Mouse (Mus musculus): Measurements from ENCODE around the gene Arel1.

DNA sequence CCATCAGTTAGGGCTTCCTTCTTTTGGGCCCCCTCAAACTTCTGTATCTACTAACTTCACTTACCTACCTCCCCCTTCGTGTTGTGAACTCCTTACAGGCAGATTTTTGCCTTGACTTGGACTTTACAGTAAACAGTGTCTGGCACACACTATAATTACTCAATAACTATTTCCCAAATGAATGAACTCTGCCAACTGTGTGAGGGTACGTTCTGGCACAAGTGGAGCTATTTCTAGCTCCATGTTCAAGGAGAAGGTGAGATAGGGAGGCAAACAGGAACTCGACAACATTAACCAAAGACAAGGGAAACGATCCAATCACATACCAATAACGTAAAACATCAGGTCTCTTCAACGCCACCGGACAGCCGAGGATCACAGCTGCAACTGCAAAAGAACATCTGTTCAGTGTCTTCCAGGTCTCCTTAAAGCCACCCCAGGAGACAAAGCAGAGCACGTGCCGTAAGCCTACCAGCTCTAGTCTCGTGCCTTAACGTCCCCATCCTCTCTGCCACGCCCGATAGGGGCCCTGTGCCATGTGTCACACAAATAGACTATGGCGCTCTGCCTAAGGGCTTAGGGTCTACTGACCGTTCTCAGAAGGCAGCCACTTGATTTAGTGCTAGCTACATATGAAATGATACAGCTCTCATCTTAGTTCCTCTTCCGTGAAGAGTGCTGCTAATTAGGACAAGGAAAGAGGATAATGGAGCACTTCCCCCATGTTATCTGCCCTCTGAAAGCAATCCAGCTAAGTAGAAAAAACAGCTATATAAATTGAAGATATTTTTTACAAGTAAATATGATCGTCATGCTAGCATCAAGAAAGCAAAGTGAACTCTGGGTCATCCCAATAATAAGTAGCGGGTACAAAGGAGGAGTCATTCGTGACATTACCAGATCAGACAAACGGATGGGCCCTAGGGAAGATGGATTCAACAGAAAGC, 27.4 kb downstream of the Arel1 start:
- no peak for TF ChIP-seq CTCF (IDR thresholded peaks at IDR 0.05; ENCODE audit: low read depth, low read length)
- no peak for TF ChIP-seq EP300 (IDR thresholded peaks at IDR 0.05; ENCODE audit: insufficient read depth, low read depth, low read length)
- no peak for TF ChIP-seq POLR2A (IDR thresholded peaks at IDR 0.05; ENCODE audit: insufficient read depth, low read length)

Measured in ES-Bruce4 (cell line).